Mouse (Mus musculus) olfactory bulb, adult 2 months (tissue): ENCODE measurements around the gene Trio.

ENCODE experiments used
- CTCF ChIP-seq: fragments of 200-500 bp; IDR thresholded peaks from 2 replicates; pipeline ENCODE4 v1.5.1; 2012; ENCODE audit warnings: low read depth, mild to moderate bottlenecking, low read length, moderate library complexity; ENCODE audit not compliant: insufficient read depth
- POLR2A ChIP-seq: fragments of 200-500 bp; IDR thresholded peaks from 2 replicates; pipeline ENCODE4 v1.6.1; 2012; ENCODE audit warnings: mild to moderate bottlenecking, low read depth, low read length, moderate library complexity; ENCODE audit not compliant: insufficient read depth

DNA sequence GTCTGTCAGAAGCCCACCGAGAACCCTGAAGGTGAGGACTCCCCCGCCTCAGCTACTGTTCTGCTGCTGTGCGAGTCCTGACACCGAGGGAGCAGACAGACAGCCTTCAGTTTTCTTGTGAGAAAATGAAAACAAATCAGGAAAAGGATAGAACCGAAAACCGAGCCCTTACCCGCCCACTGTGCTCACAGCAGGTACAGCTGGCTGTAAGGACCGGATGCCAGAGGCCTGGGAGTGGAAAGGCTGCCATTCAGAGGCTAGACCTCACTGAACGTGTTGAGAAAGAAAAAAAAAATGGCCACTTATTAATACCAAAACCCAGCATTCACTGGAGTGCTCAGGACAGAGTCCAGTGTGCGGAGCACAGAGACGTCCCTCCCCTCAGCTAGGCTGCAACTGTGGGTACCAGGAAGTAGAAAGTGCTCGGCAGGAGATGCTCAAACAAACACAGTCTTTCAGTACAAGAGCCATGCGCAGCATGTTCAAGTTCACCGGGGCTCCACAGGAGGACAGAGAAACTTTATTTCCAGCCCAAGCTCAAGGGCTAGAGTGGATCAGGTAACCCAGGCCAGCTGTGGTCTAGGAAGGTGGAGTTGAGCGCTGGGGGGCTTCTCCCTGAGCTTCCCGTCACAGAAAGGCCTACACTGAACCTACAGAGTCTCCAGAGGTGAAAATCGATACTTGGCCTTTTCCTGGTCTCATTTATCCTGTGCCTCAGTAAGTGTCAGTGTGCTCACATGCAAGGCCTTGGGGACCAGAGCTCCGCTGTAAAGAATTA lies 221.9 kb downstream of the Trio start:
- no peak for TF ChIP-seq CTCF
- TF ChIP-seq POLR2A = no peak
